Mouse (Mus musculus) stomach, embryonic 16.5 days (tissue): ENCODE data around the gene Ankrd52. TPM values are rescaled to one million over a fixed set of nuclear protein-coding genes. Genes with fewer than 3 reads are reported as not detected.

ENCODE experiments used
- ATAC-seq: fragments of 200-750 bp; cut with Nextera tagmentation; 2 replicates; pipeline ENCODE4 v1.8.0; 2017; ENCODE audit warnings: moderate number of reproducible peaks, moderate TSS enrichment; ENCODE audit not compliant: insufficient read depth, low FRiP score
- H3K27ac ChIP-seq: fragments of 300-500 bp; sonication (generic); 2 replicates; pipeline ENCODE4 v1.5.1; 2014; ENCODE audit warnings: low read length
- H3K27me3 ChIP-seq: fragments of 300-500 bp; sonication (generic); 2 replicates; pipeline ENCODE4 v1.6.1; 2014; ENCODE audit warnings: low read length, control low read depth, mixed read lengths; ENCODE audit not compliant: control insufficient read depth, insufficient read depth
- H3K36me3 ChIP-seq: fragments of 300-500 bp; sonication (generic); 2 replicates; pipeline ENCODE4 v1.6.1; 2014; ENCODE audit warnings: low read length; ENCODE audit not compliant: control insufficient read depth, insufficient read depth
- H3K4me1 ChIP-seq: fragments of 300-500 bp; sonication (generic); 2 replicates; pipeline ENCODE4 v1.6.1; 2014; ENCODE audit warnings: low read length, control low read depth, mixed read lengths; ENCODE audit not compliant: control insufficient read depth, insufficient read depth
- H3K4me2 ChIP-seq: fragments of 300-500 bp; sonication (generic); 2 replicates; pipeline ENCODE4 v1.6.1; 2014; ENCODE audit warnings: low read depth, low read length, mixed read lengths
- H3K4me3 ChIP-seq: fragments of 300-500 bp; sonication (generic); replicated peaks from 2 replicates; pipeline ENCODE4 v1.5.1; 2014; ENCODE audit warnings: mild to moderate bottlenecking, low read length
- H3K9ac ChIP-seq: fragments of 300-500 bp; sonication (generic); 2 replicates; pipeline ENCODE4 v1.6.1; 2014; ENCODE audit warnings: low read length
- H3K9me3 ChIP-seq: fragments of 300-500 bp; sonication (generic); replicated peaks from 2 replicates; pipeline ENCODE4 v1.6.1; 2016; ENCODE audit warnings: low read length, control low read depth; ENCODE audit not compliant: control insufficient read depth
- WGBS: fragments of 180-500 bp; shearing (Covaris S2); extraction: QIAGEN DNeasy Blood & Tissue Kit; methylation state at CpG from one replicate; pipeline ENCODE4 v1.1.7; 2014; 5-methylcytosine and 5-hydroxymethylcytosine counted together
- microRNA-seq: library from miRNA; unstranded; fragments of <30 nt; microRNA quantifications from one replicate; pipeline ENCODE4, GENCODE M21; 2016
- polyA plus RNA-seq: library from polyadenylated mRNA; unstranded; fragments of >200 nt; fragmentation: Nextera tagmentation; extraction: Ambion mirVana; gene quantifications from 2 replicates; pipeline ENCODE4 v1.2.1, GENCODE M21; 2015

Ankrd52 gene
- polyA plus RNA-seq, 1 experiment from 2014 or later, result 10.0 TPM

GRCm38 (mm10) chr10:128454471-128454870 lies 77.6 kb downstream of the Ankrd52 start:
- Histone ChIP-seq H3K4me3 (no peak overlapping the region), H3K36me3 (no peaks in the 10 kb centered on the region), H3K27ac (no peak overlapping the region), H3K9ac (no peak overlapping the region), H3K4me2 (no peak overlapping the region), H3K4me1 (no peaks in the 10 kb centered on the region), H3K27me3 (no peaks in the 10 kb centered on the region), H3K9me3 (no peaks in the 10 kb centered on the region)
- ATAC-seq, result no peak
- 75% methylated on average over 3 of the region's 3 CpGs for WGBS

- no peak overlapping the region for H3K27ac ChIP-seq
- H3K27me3 ChIP-seq, result no peaks in the 10 kb centered on the region
- peak overlapping the region; percentile 28; the same call in 1 of the 2 replicates for H3K4me2 ChIP-seq
- H3K9ac ChIP-seq, result no peak overlapping the region
- no peaks in the 10 kb centered on the region for H3K36me3 ChIP-seq
- no peaks in the 10 kb centered on the region for H3K9me3 ChIP-seq
- no peak for ATAC-seq
- no peak overlapping the region; the same call in 1 of the 2 replicates for H3K4me3 ChIP-seq
- WGBS, result 2% methylated on average over 6 of the region's 6 CpGs
- peaks cover 2% of the 10 kb centered on the region for H3K4me1 ChIP-seq
These were observed 78.4 kb downstream of the Ankrd52 start for GRCm38 (mm10) chr10:128455280-128455679.

- H3K9me3 ChIP-seq, result no peaks in the 10 kb centered on the region
- H3K4me1 ChIP-seq, result peaks cover 12% of the 10 kb centered on the region
- no peak overlapping the region for H3K9ac ChIP-seq
- no peak overlapping the region for H3K4me3 ChIP-seq
- H3K36me3 ChIP-seq, result no peaks in the 10 kb centered on the region
- no peak overlapping the region for H3K27ac ChIP-seq
- 84% methylated on average over 6 of the region's 6 CpGs for WGBS
- no peaks in the 10 kb centered on the region for H3K27me3 ChIP-seq
- no peak for ATAC-seq
- no peak overlapping the region for H3K4me2 ChIP-seq
These were observed 80.8 kb downstream of the Ankrd52 start for GRCm38 (mm10) chr10:128457676-128458075.

Small RNA genes lying within 50 kb of the gene (microRNA-seq; reads per million reads assigned to microRNA genes)
- gene Gm25361 (not detected), gene Gm26308 (not detected), gene Mir6914 (not detected), gene Mir6915 (1.2 reads per million), gene Mir8105 (0.50 reads per million)

Other genes with a start within 250 kb of the Ankrd52 start
- gene Rbms2, start 196.8 kb upstream of the Ankrd52 start, polyA plus RNA-seq, result 30.3 and 34.2 TPM in 2 replicates
- gene Gls2, start 182.7 kb upstream of the Ankrd52 start, polyA plus RNA-seq, result 3.2 and 3.7 TPM in 2 replicates
- gene Spryd4, start 165.3 kb upstream of the Ankrd52 start, polyA plus RNA-seq, result 32.4 and 33.5 TPM in 2 replicates
- gene Mip, start 151.3 kb upstream of the Ankrd52 start, polyA plus RNA-seq, result not detected in 2 replicates
- gene Timeless, start 145.1 kb upstream of the Ankrd52 start, polyA plus RNA-seq, result 30.4 and 35.0 TPM in 2 replicates
- gene Apon, start 123.0 kb upstream of the Ankrd52 start, polyA plus RNA-seq, result 0.52 and 0.66 TPM in 2 replicates
- 5.7 and 7.3 TPM in 2 replicates for gene Apof, start 108.4 kb upstream of the Ankrd52 start, polyA plus RNA-seq
- gene Stat2, start 106.6 kb upstream of the Ankrd52 start, polyA plus RNA-seq, result 14.1 and 16.1 TPM in 2 replicates
- 0.55 and 0.57 TPM in 2 replicates for gene Il23a, start 78.4 kb upstream of the Ankrd52 start, polyA plus RNA-seq
- gene Pan2, start 73.8 kb upstream of the Ankrd52 start, polyA plus RNA-seq, result 29.0 and 30.4 TPM in 2 replicates
- gene Cnpy2, start 54.7 kb upstream of the Ankrd52 start, polyA plus RNA-seq, result 310 and 315 TPM in 2 replicates
- gene Cs, start 39.4 kb upstream of the Ankrd52 start, polyA plus RNA-seq, result 221 and 230 TPM in 2 replicates
- gene Coq10a, start 8.1 kb upstream of the Ankrd52 start, polyA plus RNA-seq, result 3.4 and 3.5 TPM in 2 replicates
- gene Slc39a5, start 24.1 kb downstream of the Ankrd52 start, polyA plus RNA-seq, result 28.7 and 32.9 TPM in 2 replicates
- 72.0 and 75.5 TPM in 2 replicates for gene Nabp2, start 34.4 kb downstream of the Ankrd52 start, polyA plus RNA-seq
- gene Rnf41, start 34.5 kb downstream of the Ankrd52 start, polyA plus RNA-seq, result 37.0 and 38.5 TPM in 2 replicates
- 59.5 and 62.4 TPM in 2 replicates for gene Smarcc2, start 82.1 kb downstream of the Ankrd52 start, polyA plus RNA-seq
- gene Myl6, start 117.0 kb downstream of the Ankrd52 start, polyA plus RNA-seq, result 2,126 and 2,216 TPM in 2 replicates
- 2.7 and 3.9 TPM in 2 replicates for gene Myl6b, start 121.6 kb downstream of the Ankrd52 start, polyA plus RNA-seq
- 32.9 TPM in 2 replicates for gene Esyt1, start 148.8 kb downstream of the Ankrd52 start, polyA plus RNA-seq
- gene Zc3h10, start 170.7 kb downstream of the Ankrd52 start, polyA plus RNA-seq, result 10.7 and 10.8 TPM in 2 replicates
- gene Rpl41, start 172.2 kb downstream of the Ankrd52 start, polyA plus RNA-seq, result 3,732 and 3,890 TPM in 2 replicates
- 198 and 206 TPM in 2 replicates for gene Pa2g4, start 188.9 kb downstream of the Ankrd52 start, polyA plus RNA-seq
- 32.0 and 38.0 TPM in 2 replicates for gene Erbb3, start 212.5 kb downstream of the Ankrd52 start, polyA plus RNA-seq
- gene Rps26, start 249.6 kb downstream of the Ankrd52 start, polyA plus RNA-seq, result 553 and 704 TPM in 2 replicates